Mouse (Mus musculus): ENCODE measurements around the gene Capzb.

- no peak for TF ChIP-seq GATA1 (IDR thresholded peaks at IDR 0.05; ENCODE audit: borderline replicate concordance, low read length)
- TF ChIP-seq FLI1 (IDR thresholded peaks at IDR 0.05; ENCODE audit: low read length), result no peak
Observed at GRCm38 (mm10) chr4:139252051-139252760, 59.5 kb downstream of the Capzb start.
